Mouse (Mus musculus): Measurements from ENCODE around the gene Olfr732. TPM values are rescaled to one million over a fixed set of nuclear protein-coding genes. Genes with fewer than 3 reads are reported as not detected.

Olfr732 gene
- polyA plus RNA-seq (2015; fragmentation: Nextera tagmentation; extraction: Ambion mirVana) = not detected in 2 replicates

GRCm38 (mm10) chr14:50284106-50284505 lies at the start of gene Olfr732:
TSS of gene Olfr732 (minus strand) at chr14:50284206.

GRCm38 (mm10) chr14:50326661-50327060 lies 42.7 kb upstream of the Olfr732 start, which contains the start of gene Olfr734:
TSS of gene Olfr734 (minus strand) at chr14:50326761.

GRCm38 (mm10) chr14:50301422-50301821 lies 17.4 kb upstream of the Olfr732 start, which contains the start of gene Olfr733:
TSS of gene Olfr733 (minus strand) at chr14:50301522.

GRCm38 (mm10) chr14:50241766-50242165 lies 42.2 kb downstream of the Olfr732 start, which contains the start of gene Olfr731:
TSS of gene Olfr731 (minus strand) at chr14:50241866.

Other genes with a start within 250 kb of the Olfr732 start
- not detected in 2 replicates for gene Olfr725, start 243.8 kb downstream of the Olfr732 start, polyA plus RNA-seq (2015; fragmentation: Nextera tagmentation; extraction: Ambion mirVana)
- not detected in 2 replicates for gene Olfr726, start 193.3 kb downstream of the Olfr732 start, polyA plus RNA-seq (2015; fragmentation: Nextera tagmentation; extraction: Ambion mirVana)
- gene Olfr727, start 161.0 kb downstream of the Olfr732 start, polyA plus RNA-seq (2015; fragmentation: Nextera tagmentation; extraction: Ambion mirVana) = not detected in 2 replicates
- gene Olfr728, start 141.5 kb downstream of the Olfr732 start, polyA plus RNA-seq (2015; fragmentation: Nextera tagmentation; extraction: Ambion mirVana) = not detected in 2 replicates
- not detected in 2 replicates for gene Olfr729, start 131.3 kb downstream of the Olfr732 start, polyA plus RNA-seq (2015; fragmentation: Nextera tagmentation; extraction: Ambion mirVana)
- gene Olfr730, start 96.0 kb downstream of the Olfr732 start, polyA plus RNA-seq (2015; fragmentation: Nextera tagmentation; extraction: Ambion mirVana) = not detected in 2 replicates
- gene Olfr731, start 42.3 kb downstream of the Olfr732 start, polyA plus RNA-seq (2015; fragmentation: Nextera tagmentation; extraction: Ambion mirVana) = not detected in 2 replicates
- not detected in 2 replicates for gene Olfr733, start 17.3 kb upstream of the Olfr732 start, polyA plus RNA-seq (2015; fragmentation: Nextera tagmentation; extraction: Ambion mirVana)
- gene Olfr734, start 42.6 kb upstream of the Olfr732 start, polyA plus RNA-seq (2015; fragmentation: Nextera tagmentation; extraction: Ambion mirVana) = not detected in 2 replicates
- gene Olfr735, start 64.7 kb upstream of the Olfr732 start, polyA plus RNA-seq (2015; fragmentation: Nextera tagmentation; extraction: Ambion mirVana) = not detected in 2 replicates
- gene Tlr11, start 73.7 kb upstream of the Olfr732 start, polyA plus RNA-seq (2015; fragmentation: Nextera tagmentation; extraction: Ambion mirVana) = not detected in 2 replicates
- gene Olfr736, start 97.0 kb upstream of the Olfr732 start, polyA plus RNA-seq (2015; fragmentation: Nextera tagmentation; extraction: Ambion mirVana) = not detected in 2 replicates
- not detected in 2 replicates for gene Olfr738, start 123.4 kb upstream of the Olfr732 start, polyA plus RNA-seq (2015; fragmentation: Nextera tagmentation; extraction: Ambion mirVana)
- gene Olfr739, start 134.4 kb upstream of the Olfr732 start, polyA plus RNA-seq (2015; fragmentation: Nextera tagmentation; extraction: Ambion mirVana) = not detected in 2 replicates
- not detected in 2 replicates for gene Olfr740, start 161.3 kb upstream of the Olfr732 start, polyA plus RNA-seq (2015; fragmentation: Nextera tagmentation; extraction: Ambion mirVana)
- gene Olfr741, start 188.5 kb upstream of the Olfr732 start, polyA plus RNA-seq (2015; fragmentation: Nextera tagmentation; extraction: Ambion mirVana) = not detected in 2 replicates
- not detected in 2 replicates for gene Olfr742, start 219.4 kb upstream of the Olfr732 start, polyA plus RNA-seq (2015; fragmentation: Nextera tagmentation; extraction: Ambion mirVana)
- gene Olfr743, start 237.6 kb upstream of the Olfr732 start, polyA plus RNA-seq (2015; fragmentation: Nextera tagmentation; extraction: Ambion mirVana) = not detected in 2 replicates

All from neural tube, postnatal 0 days (tissue).